ENCODE assay signal across 29 mouse cellular contexts in the genomic region with DNA sequence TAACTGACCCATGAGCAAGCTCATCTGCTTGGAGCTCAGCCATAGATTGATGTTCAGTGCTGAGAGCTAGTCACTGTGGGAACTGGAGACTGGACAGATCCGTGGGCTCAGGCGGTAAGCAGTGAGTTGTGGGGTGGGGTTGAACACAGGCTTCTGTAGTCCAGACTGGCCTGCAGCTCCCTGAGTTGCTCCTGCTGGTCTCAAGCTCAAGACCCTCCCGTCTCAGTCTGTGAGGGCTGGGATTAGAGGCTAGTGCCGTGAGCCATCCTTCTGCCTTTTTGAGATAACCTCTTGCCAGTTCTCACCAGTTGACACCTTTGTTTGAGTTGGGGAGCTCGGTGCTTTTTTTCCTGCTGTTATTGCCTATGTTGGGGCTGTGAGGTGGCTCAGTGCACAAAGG. TPM values are rescaled to one million over a fixed set of nuclear protein-coding genes. Genes with fewer than 3 reads are reported as not detected.
DNase-seq lines count a peak whose midpoint lies in the region; ATAC-seq and TF ChIP-seq lines count a peak whose summit lies in the region.
"Had no signal": no experiment of that assay in that cellular context is flagged by ENCODE, and none has a peak within 500 bp of the region (broad histone marks: within the 10 kb centered on the region; RNA-seq: fewer than 3 reads in every experiment).

No protein-coding gene starts in this region.

- no peak for ATAC-seq in limb, embryonic 13.5 days (ENCODE audit: low FRiP score, low read depth)
- no peak for ATAC-seq in G1E (ENCODE audit: extremely low read depth, insufficient number of reproducible peaks, low FRiP score, poor library complexity, severe bottlenecking)
- ATAC-seq in liver, embryonic 15.5 days (ENCODE audit: insufficient read depth) = no peak
- no peak for ATAC-seq in midbrain, postnatal 0 days (ENCODE audit: low FRiP score)
- ATAC-seq in monocyte, adult 5-6 weeks (replicated peaks; ENCODE audit: insufficient number of reproducible peaks, low FRiP score, low TSS enrichment, poor library complexity, severe bottlenecking) = no peak
- ATAC-seq: forebrain, embryonic 15.5 days; lung, postnatal 0 days; midbrain, embryonic 16.5 days had no signal

- no peaks in the 10 kb centered on the region for H3K9me3 ChIP-seq in limb, embryonic 13.5 days
- H3K9me3 ChIP-seq in limb, embryonic 10.5 days (replicated peaks) = no peaks in the 10 kb centered on the region
- no peaks in the 10 kb centered on the region for H3K9me3 ChIP-seq in G1E (replicated peaks)
- no peaks in the 10 kb centered on the region for H3K9me3 ChIP-seq in liver, embryonic 15.5 days (replicated peaks)
- H3K9me3 ChIP-seq in midbrain, postnatal 0 days (ENCODE audit: low read length) = no peaks in the 10 kb centered on the region
- H3K9me3 ChIP-seq: embryonic facial prominence, embryonic 13.5 days; forebrain, embryonic 10.5 days; forebrain, embryonic 15.5 days; hindbrain, embryonic 12.5 days; limb, embryonic 12.5 days; midbrain, embryonic 10.5 days had no signal

- H3K4me2 ChIP-seq in limb, embryonic 13.5 days (replicated peaks) = no peak overlapping the region
- no peak overlapping the region for H3K4me2 ChIP-seq in liver, embryonic 15.5 days
- no peak overlapping the region for H3K4me2 ChIP-seq in midbrain, postnatal 0 days (ENCODE audit: low read depth, low read length, poor library complexity, severe bottlenecking)
- H3K4me2 ChIP-seq: embryonic facial prominence, embryonic 13.5 days; forebrain, embryonic 15.5 days; hindbrain, embryonic 12.5 days; limb, embryonic 12.5 days had no signal

- H3K4me1 ChIP-seq in limb, embryonic 13.5 days = peaks cover 17% of the 10 kb centered on the region
- peaks cover 21% of the 10 kb centered on the region for H3K4me1 ChIP-seq in limb, embryonic 10.5 days
- peaks cover 71% of the 10 kb centered on the region for H3K4me1 ChIP-seq in G1E (ENCODE audit: insufficient read depth, low read depth, low read length)
- peaks cover 54% of the 10 kb centered on the region for H3K4me1 ChIP-seq in liver, embryonic 15.5 days (replicated peaks)
- H3K4me1 ChIP-seq in midbrain, postnatal 0 days (ENCODE audit: insufficient read depth, low read length) = 0 out of 2 replicates have a peak, but pooled peaks cover 4% of the 10 kb centered on the region

- H3K36me3 ChIP-seq in limb, embryonic 13.5 days = peaks cover 24% of the 10 kb centered on the region
- H3K36me3 ChIP-seq in limb, embryonic 10.5 days = peaks cover 62% of the 10 kb centered on the region
- H3K36me3 ChIP-seq in G1E (replicated peaks) = peaks cover 64% of the 10 kb centered on the region
- peaks cover 35% of the 10 kb centered on the region for H3K36me3 ChIP-seq in liver, embryonic 15.5 days (replicated peaks)
- peaks cover 8% of the 10 kb centered on the region; the same call in 1 of the 2 replicates for H3K36me3 ChIP-seq in midbrain, postnatal 0 days (ENCODE audit: insufficient read depth, low read length)

- H3K9ac ChIP-seq in limb, embryonic 13.5 days = 0 out of 2 replicates have a peak overlapping the region, but pooled peaks have one; percentile 43
- no peak overlapping the region for H3K9ac ChIP-seq in liver, embryonic 15.5 days
- no peak overlapping the region for H3K9ac ChIP-seq in midbrain, postnatal 0 days (replicated peaks; ENCODE audit: low read length, poor library complexity, severe bottlenecking)
- H3K9ac ChIP-seq: embryonic facial prominence, embryonic 13.5 days; forebrain, embryonic 15.5 days; hindbrain, embryonic 12.5 days; limb, embryonic 12.5 days had no signal

- TF ChIP-seq CTCF in G1E (IDR thresholded peaks at IDR 0.05; ENCODE audit: low read depth, low read length) = no peak
- TF ChIP-seq CTCF in midbrain, postnatal 0 days (IDR thresholded peaks at IDR 0.05) = no peak

- H3K27ac ChIP-seq in limb, embryonic 13.5 days = no peak overlapping the region
- H3K27ac ChIP-seq in limb, embryonic 10.5 days = no peak overlapping the region
- 0 out of 2 replicates have a peak overlapping the region, but pooled peaks have one; percentile 6 for H3K27ac ChIP-seq in liver, embryonic 15.5 days (replicated peaks)
- H3K27ac ChIP-seq in midbrain, postnatal 0 days (ENCODE audit: low read depth, low read length) = no peak overlapping the region
- H3K27ac ChIP-seq: embryonic facial prominence, embryonic 13.5 days; forebrain, embryonic 10.5 days; forebrain, embryonic 15.5 days; gastrocnemius, adult 2 months; heart, adult 2 months; hindbrain, embryonic 12.5 days; limb, embryonic 12.5 days; midbrain, embryonic 10.5 days had no signal

- DNase-seq in limb, embryonic 10.5 days (ENCODE audit: low spot score) = no peak
- no peak for DNase-seq in G1E (ENCODE audit: low spot score)
- no peak for DNase-seq in urinary bladder, postnatal 14 days (ENCODE audit: low spot score)
- no peak for DNase-seq in midbrain, postnatal 0 days (ENCODE audit: low spot score)
- DNase-seq: adrenal gland, postnatal 14 days; B cell, adult 2 months; cerebellum, adult 11-12 months; cerebellum, adult 9-11 months; embryo, embryonic 11 days; gastrocnemius, adult 2 months; gastrocnemius, postnatal 36 days; heart, adult 2 months; heart, postnatal 36 days; kidney, adult 11 months; kidney, postnatal 14 days; layer of hippocampus, adult 9-11 months; lung, adult 18-20 months; lung, postnatal 4 days had no signal

- 90% methylated on average over 5 of the region's 5 CpGs for WGBS in limb, embryonic 13.5 days
- 92% methylated on average over 5 of the region's 5 CpGs for WGBS in limb, embryonic 10.5 days
- WGBS in liver, embryonic 15.5 days (ENCODE audit: insufficient replicate concordance) = 37% methylated on average over 5 of the region's 5 CpGs
- 86% methylated on average over 5 of the region's 5 CpGs for WGBS in midbrain, postnatal 0 days

- H3K4me3 ChIP-seq in limb, embryonic 13.5 days = no peak overlapping the region
- H3K4me3 ChIP-seq in limb, embryonic 10.5 days = no peak overlapping the region
- peak overlapping the region; percentile 39; the same call in 1 of the 2 replicates for H3K4me3 ChIP-seq in G1E (ENCODE audit: low read depth, low read length)
- H3K4me3 ChIP-seq in liver, embryonic 15.5 days (replicated peaks) = no peak overlapping the region
- H3K4me3 ChIP-seq in midbrain, postnatal 0 days (ENCODE audit: low read depth, low read length) = no peak overlapping the region
- H3K4me3 ChIP-seq: embryonic facial prominence, embryonic 13.5 days; forebrain, embryonic 10.5 days; forebrain, embryonic 15.5 days; gastrocnemius, adult 2 months; heart, adult 2 months; hindbrain, embryonic 12.5 days; limb, embryonic 12.5 days; midbrain, embryonic 10.5 days had no signal

- H3K27me3 ChIP-seq in limb, embryonic 13.5 days = no peaks in the 10 kb centered on the region
- H3K27me3 ChIP-seq in limb, embryonic 10.5 days (ENCODE audit: low read depth, poor library complexity, severe bottlenecking) = no peaks in the 10 kb centered on the region
- no peaks in the 10 kb centered on the region for H3K27me3 ChIP-seq in G1E (ENCODE audit: insufficient read depth, low read length)
- no peaks in the 10 kb centered on the region for H3K27me3 ChIP-seq in liver, embryonic 15.5 days
- no peaks in the 10 kb centered on the region for H3K27me3 ChIP-seq in midbrain, postnatal 0 days (ENCODE audit: insufficient read depth, low read length)
- H3K27me3 ChIP-seq: embryonic facial prominence, embryonic 13.5 days; forebrain, embryonic 15.5 days; hindbrain, embryonic 12.5 days; limb, embryonic 12.5 days had no signal

RNA-seq across cellular contexts. Expression of a gene that starts 3.1 kb away (rescaled TPM):
- polyA plus RNA-seq in limb, embryonic 13.5 days (2015; fragmentation: Nextera tagmentation; extraction: Ambion mirVana) = 38.3 and 40.6 TPM in 2 replicates
- 47.0 and 52.8 TPM in 2 replicates for polyA plus RNA-seq in limb, embryonic 10.5 days (2016; fragmentation: Nextera tagmentation; extraction: Ambion mirVana)
- total RNA-seq in G1E (2014; fragmentation: Nextera tagmentation) = 43.3 and 57.6 TPM in 2 replicates
- 44.1 and 45.9 TPM in 2 replicates for total RNA-seq in G1E (2017)
- polyA plus RNA-seq in G1E (2012) = 5.8 and 7.2 TPM in 2 replicates
- 19.2 and 20.0 TPM in 2 replicates for polyA plus RNA-seq in liver, embryonic 15.5 days (2015; fragmentation: Nextera tagmentation; extraction: Ambion mirVana)
- 41.8 and 45.1 TPM in 2 replicates for total RNA-seq in midbrain, postnatal 0 days (2014; rRNA removed)
- polyA plus RNA-seq in midbrain, postnatal 0 days (2015; fragmentation: Nextera tagmentation; extraction: Ambion mirVana) = 37.8 and 42.1 TPM in 2 replicates
- total RNA-seq in monocyte, adult 5-6 weeks (2017) = 11.7 to 38.6 TPM (median 24.4 TPM) in 3 replicates

RNA-seq across cellular contexts. Expression of a gene that starts 15.4 kb away (rescaled TPM):
- polyA plus RNA-seq in limb, embryonic 13.5 days (2015; fragmentation: Nextera tagmentation; extraction: Ambion mirVana) = 78.5 and 78.9 TPM in 2 replicates
- polyA plus RNA-seq in limb, embryonic 10.5 days (2016; fragmentation: Nextera tagmentation; extraction: Ambion mirVana) = 50.4 and 67.7 TPM in 2 replicates
- 13.2 and 16.0 TPM in 2 replicates for total RNA-seq in G1E (2014; fragmentation: Nextera tagmentation)
- 18.8 and 20.3 TPM in 2 replicates for total RNA-seq in G1E (2017)
- polyA plus RNA-seq in G1E (2012) = 15.2 and 17.5 TPM in 2 replicates
- polyA plus RNA-seq in liver, embryonic 15.5 days (2015; fragmentation: Nextera tagmentation; extraction: Ambion mirVana) = 22.8 and 25.9 TPM in 2 replicates
- 98.2 and 110 TPM in 2 replicates for total RNA-seq in midbrain, postnatal 0 days (2014; rRNA removed)
- 119 and 124 TPM in 2 replicates for polyA plus RNA-seq in midbrain, postnatal 0 days (2015; fragmentation: Nextera tagmentation; extraction: Ambion mirVana)
- total RNA-seq in monocyte, adult 5-6 weeks (2017) = 146 to 183 TPM (median 155 TPM) in 3 replicates

RNA-seq across cellular contexts. Expression of a gene that starts 50.8 kb away (rescaled TPM):
- 1.8 and 2.5 TPM in 2 replicates for polyA plus RNA-seq in limb, embryonic 13.5 days (2015; fragmentation: Nextera tagmentation; extraction: Ambion mirVana)
- polyA plus RNA-seq in limb, embryonic 10.5 days (2016; fragmentation: Nextera tagmentation; extraction: Ambion mirVana) = 0.55 and 0.73 TPM in 2 replicates
- total RNA-seq in G1E (2014; fragmentation: Nextera tagmentation) = 9.8 and 10.6 TPM in 2 replicates
- 1.7 and 2.6 TPM in 2 replicates for total RNA-seq in G1E (2017)
- polyA plus RNA-seq in G1E (2012) = 2.7 and 6.1 TPM in 2 replicates
- 0.39 and 0.81 TPM in 2 replicates for polyA plus RNA-seq in liver, embryonic 15.5 days (2015; fragmentation: Nextera tagmentation; extraction: Ambion mirVana)
- total RNA-seq in midbrain, postnatal 0 days (2014; rRNA removed) = 0.66 and 4.6 TPM in 2 replicates
- polyA plus RNA-seq in midbrain, postnatal 0 days (2015; fragmentation: Nextera tagmentation; extraction: Ambion mirVana) = 2.0 and 2.5 TPM in 2 replicates
- total RNA-seq in monocyte, adult 5-6 weeks (2017) = 0.53 TPM in 1 of 3 replicates, not detected in the others

RNA-seq across cellular contexts. Expression of a gene that starts 51.5 kb away (rescaled TPM):
- polyA plus RNA-seq in limb, embryonic 13.5 days (2015; fragmentation: Nextera tagmentation; extraction: Ambion mirVana) = 158 and 161 TPM in 2 replicates
- 102 and 112 TPM in 2 replicates for polyA plus RNA-seq in limb, embryonic 10.5 days (2016; fragmentation: Nextera tagmentation; extraction: Ambion mirVana)
- 52.4 and 58.8 TPM in 2 replicates for total RNA-seq in G1E (2014; fragmentation: Nextera tagmentation)
- 344 and 394 TPM in 2 replicates for total RNA-seq in G1E (2017)
- polyA plus RNA-seq in G1E (2012) = 167 and 191 TPM in 2 replicates
- polyA plus RNA-seq in liver, embryonic 15.5 days (2015; fragmentation: Nextera tagmentation; extraction: Ambion mirVana) = 87.0 and 94.4 TPM in 2 replicates
- 70.8 and 86.6 TPM in 2 replicates for total RNA-seq in midbrain, postnatal 0 days (2014; rRNA removed)
- polyA plus RNA-seq in midbrain, postnatal 0 days (2015; fragmentation: Nextera tagmentation; extraction: Ambion mirVana) = 187 and 202 TPM in 2 replicates
- 290 to 464 TPM (median 461 TPM) in 3 replicates for total RNA-seq in monocyte, adult 5-6 weeks (2017)
